Mouse (Mus musculus): ENCODE results near the gene Rad23b. TPM values are rescaled to one million over a fixed set of nuclear protein-coding genes. Genes with fewer than 3 reads are reported as not detected.

Gene Rad23b
- total and polyA plus RNA-seq, 2 experiments from 2014 or later: 48.8 to 179 TPM

- WGBS: 100% methylated on average over 1 of the region's 1 CpGs
These were observed 6.0 kb downstream of the Rad23b start for GRCm38 (mm10) chr4:55355845-55356244.

GRCm38 (mm10) chr4:55356726-55357125 is 6.9 kb downstream of the Rad23b start:
- Histone ChIP-seq H3K4me2 (ENCODE audit: low read depth, low read length) (no peak overlapping the region), H3K9me3 (replicated peaks; ENCODE audit: control insufficient read depth, low read length) (no peaks in the 10 kb centered on the region), H3K9ac (replicated peaks; ENCODE audit: low read depth, low read length) (no peak overlapping the region), H3K4me1 (ENCODE audit: control insufficient read depth, insufficient read depth) (peaks cover 33% of the 10 kb centered on the region), H3K36me3 (replicated peaks; ENCODE audit: control insufficient read depth, insufficient read depth, low read length) (0 out of 2 replicates have a peak, but pooled peaks cover 3% of the 10 kb centered on the region), H3K27ac (ENCODE audit: low read depth) (peak overlapping the region; percentile 22; the same call in 1 of the 2 replicates), H3K4me3 (ENCODE audit: low read depth, low read length) (no peak overlapping the region), H3K27me3 (ENCODE audit: control insufficient read depth, insufficient read depth, low read length) (no peaks in the 10 kb centered on the region)
- ATAC-seq (ENCODE audit: insufficient read depth, low read depth) (0 out of 2 replicates have a peak, but pooled peaks have one; percentile 41), DNase-seq (ENCODE audit: low spot score) (no peak)
- WGBS: 30% methylated on average over 3 of the region's 3 CpGs
- TF ChIP-seq CTCF (IDR thresholded peaks at IDR 0.05; ENCODE audit: low read depth): no peak
- no peak for TF ChIP-seq EP300 (IDR thresholded peaks at IDR 0.05; ENCODE audit: low read depth)

More at GRCm38 (mm10) chr4:55355845-55356244, 6.0 kb downstream of the Rad23b start:
- Histone ChIP-seq H3K27ac (ENCODE audit: low read depth) (no peak overlapping the region), H3K4me3 (ENCODE audit: low read depth, low read length) (no peak overlapping the region), H3K9me3 (replicated peaks; ENCODE audit: control insufficient read depth, low read length) (no peaks in the 10 kb centered on the region), H3K4me2 (ENCODE audit: low read depth, low read length) (no peak overlapping the region), H3K4me1 (ENCODE audit: control insufficient read depth, insufficient read depth) (peaks cover 34% of the 10 kb centered on the region), H3K36me3 (replicated peaks; ENCODE audit: control insufficient read depth, insufficient read depth, low read length) (0 out of 2 replicates have a peak, but pooled peaks cover 3% of the 10 kb centered on the region), H3K9ac (replicated peaks; ENCODE audit: low read depth, low read length) (no peak overlapping the region), H3K27me3 (ENCODE audit: control insufficient read depth, insufficient read depth, low read length) (no peaks in the 10 kb centered on the region)
- no peak for ATAC-seq (ENCODE audit: insufficient read depth, low read depth)
- TF ChIP-seq CTCF (IDR thresholded peaks at IDR 0.05; ENCODE audit: low read depth) (no peak), EP300 (IDR thresholded peaks at IDR 0.05; ENCODE audit: low read depth) (no peak)
- no peak for DNase-seq (ENCODE audit: low spot score)

GRCm38 (mm10) chr4:55363866-55364265 is 14.0 kb downstream of the Rad23b start:
- H3K27me3 ChIP-seq (ENCODE audit: control insufficient read depth, insufficient read depth, low read length): no peaks in the 10 kb centered on the region
- ATAC-seq (ENCODE audit: insufficient read depth, low read depth): no peak
- H3K4me2 ChIP-seq (ENCODE audit: low read depth, low read length): no peak overlapping the region
- H3K27ac ChIP-seq (ENCODE audit: low read depth): no peak overlapping the region
- DNase-seq (ENCODE audit: low spot score): no peak
- no peaks in the 10 kb centered on the region; the same call in 1 of the 2 replicates for H3K4me1 ChIP-seq (ENCODE audit: control insufficient read depth, insufficient read depth)
- WGBS: 92% methylated on average over 4 of the region's 4 CpGs
- no peaks in the 10 kb centered on the region for H3K9me3 ChIP-seq (replicated peaks; ENCODE audit: control insufficient read depth, low read length)
- H3K9ac ChIP-seq (replicated peaks; ENCODE audit: low read depth, low read length): no peak overlapping the region
- H3K4me3 ChIP-seq (ENCODE audit: low read depth, low read length): no peak overlapping the region
- H3K36me3 ChIP-seq (replicated peaks; ENCODE audit: control insufficient read depth, insufficient read depth, low read length): peaks cover 7% of the 10 kb centered on the region; the same call in 1 of the 2 replicates
- no peak for TF ChIP-seq CTCF (IDR thresholded peaks at IDR 0.05; ENCODE audit: low read depth)
- no peak for TF ChIP-seq EP300 (IDR thresholded peaks at IDR 0.05; ENCODE audit: low read depth)

GRCm38 (mm10) chr4:55364374-55364773 is 14.5 kb downstream of the Rad23b start:
- TF ChIP-seq CTCF (IDR thresholded peaks at IDR 0.05; ENCODE audit: low read depth) (peak; percentile 19; the same call in 1 of the 2 replicates), EP300 (IDR thresholded peaks at IDR 0.05; ENCODE audit: low read depth) (no peak)
- Histone ChIP-seq H3K9me3 (replicated peaks; ENCODE audit: control insufficient read depth, low read length) (no peaks in the 10 kb centered on the region), H3K4me3 (ENCODE audit: low read depth, low read length) (no peak overlapping the region), H3K4me2 (ENCODE audit: low read depth, low read length) (no peak overlapping the region), H3K27me3 (ENCODE audit: control insufficient read depth, insufficient read depth, low read length) (no peaks in the 10 kb centered on the region), H3K27ac (ENCODE audit: low read depth) (no peak overlapping the region), H3K4me1 (ENCODE audit: control insufficient read depth, insufficient read depth) (no peaks in the 10 kb centered on the region), H3K9ac (replicated peaks; ENCODE audit: low read depth, low read length) (no peak overlapping the region), H3K36me3 (replicated peaks; ENCODE audit: control insufficient read depth, insufficient read depth, low read length) (peaks cover 7% of the 10 kb centered on the region; the same call in 1 of the 2 replicates)
- 88% methylated on average over 4 of the region's 4 CpGs for WGBS
- ATAC-seq (ENCODE audit: insufficient read depth, low read depth) (no peak), DNase-seq (ENCODE audit: low spot score) (no peak)

- no peak overlapping the region for H3K4me3 ChIP-seq (ENCODE audit: low read depth, low read length)
- TF ChIP-seq CTCF (IDR thresholded peaks at IDR 0.05; ENCODE audit: low read depth) (no peak), EP300 (IDR thresholded peaks at IDR 0.05; ENCODE audit: low read depth) (no peak)
- H3K4me1 ChIP-seq (ENCODE audit: control insufficient read depth, insufficient read depth): no peaks in the 10 kb centered on the region
- DNase-seq (ENCODE audit: low spot score): no peak
- H3K9me3 ChIP-seq (replicated peaks; ENCODE audit: control insufficient read depth, low read length): no peaks in the 10 kb centered on the region
- H3K27ac ChIP-seq (ENCODE audit: low read depth): no peak overlapping the region
- ATAC-seq (ENCODE audit: insufficient read depth, low read depth): no peak
- no peak overlapping the region for H3K4me2 ChIP-seq (ENCODE audit: low read depth, low read length)
- WGBS: 39% methylated on average over 1 of the region's 1 CpGs
- no peak overlapping the region for H3K9ac ChIP-seq (replicated peaks; ENCODE audit: low read depth, low read length)
- H3K36me3 ChIP-seq (replicated peaks; ENCODE audit: control insufficient read depth, insufficient read depth, low read length): peaks cover 10% of the 10 kb centered on the region
- H3K27me3 ChIP-seq (ENCODE audit: control insufficient read depth, insufficient read depth, low read length): no peaks in the 10 kb centered on the region
These were observed 16.2 kb downstream of the Rad23b start for GRCm38 (mm10) chr4:55366014-55366413.

- TF ChIP-seq EP300 (IDR thresholded peaks at IDR 0.05; ENCODE audit: low read depth): no peak
- no peak for TF ChIP-seq CTCF (IDR thresholded peaks at IDR 0.05; ENCODE audit: low read depth)
- WGBS: 84% methylated on average over 3 of the region's 3 CpGs
- Histone ChIP-seq H3K4me3 (ENCODE audit: low read depth, low read length) (no peak overlapping the region), H3K27me3 (ENCODE audit: control insufficient read depth, insufficient read depth, low read length) (no peaks in the 10 kb centered on the region), H3K36me3 (replicated peaks; ENCODE audit: control insufficient read depth, insufficient read depth, low read length) (peaks cover 22% of the 10 kb centered on the region), H3K4me1 (ENCODE audit: control insufficient read depth, insufficient read depth) (no peaks in the 10 kb centered on the region), H3K27ac (ENCODE audit: low read depth) (no peak overlapping the region), H3K9me3 (replicated peaks; ENCODE audit: control insufficient read depth, low read length) (no peaks in the 10 kb centered on the region), H3K4me2 (ENCODE audit: low read depth, low read length) (no peak overlapping the region), H3K9ac (replicated peaks; ENCODE audit: low read depth, low read length) (no peak overlapping the region)
- ATAC-seq (ENCODE audit: insufficient read depth, low read depth) (no peak), DNase-seq (ENCODE audit: low spot score) (no peak)
These were observed 20.3 kb downstream of the Rad23b start for GRCm38 (mm10) chr4:55370127-55370526.
